Mouse (Mus musculus): ENCODE results near the gene Gm26602. TPM values are rescaled to one million over a fixed set of nuclear protein-coding genes. Genes with fewer than 3 reads are reported as not detected.
A peak's percentile ranks its signal among the peaks of the same experiment; 100 is the strongest.

Gene Gm26602
- polyA plus RNA-seq, 1 experiment = not detected

- Histone ChIP-seq H3K4me1 (peaks cover 79% of the 10 kb centered on the region), H3K27me3 (replicated peaks) (no peaks in the 10 kb centered on the region), H3K4me3 (replicated peaks) (no peak overlapping the region), H3K9me3 (no peaks in the 10 kb centered on the region), H3K36me3 (replicated peaks; ENCODE audit: low read length) (peaks cover 86% of the 10 kb centered on the region)
- no peak for TF ChIP-seq FLI1 (IDR thresholded peaks at IDR 0.05; ENCODE audit: low read length)
- no peak for TF ChIP-seq GATA1 (IDR thresholded peaks at IDR 0.05; ENCODE audit: borderline replicate concordance, low read length)
Measured at GRCm38 (mm10) chr10:79897316-79898245, 13.1 kb upstream of the Gm26602 start.

DNA sequence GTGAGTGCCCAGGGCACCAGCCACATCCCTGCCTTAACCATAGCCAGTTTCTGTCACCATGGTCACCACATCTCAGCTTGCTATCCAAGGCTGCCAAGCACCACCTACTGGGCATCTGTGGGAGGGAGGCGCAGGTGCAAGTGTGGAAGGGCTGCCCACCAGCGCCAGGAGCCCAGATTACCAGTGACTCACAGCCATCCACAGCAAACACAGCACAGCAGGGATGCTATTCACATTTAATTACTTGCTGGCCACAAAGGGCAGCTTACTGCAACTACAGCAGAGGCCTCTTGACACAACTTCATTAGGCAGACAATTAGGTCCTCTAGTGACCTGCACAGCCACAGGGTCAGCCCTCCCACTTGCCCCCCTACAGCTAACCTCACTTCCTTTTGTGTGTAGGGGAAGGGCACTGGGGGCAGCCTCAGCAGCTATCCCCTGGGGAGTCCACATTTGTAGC lies 9.7 kb upstream of the Gm26602 start:
- Histone ChIP-seq H3K27me3 (replicated peaks) (no peaks in the 10 kb centered on the region), H3K4me3 (replicated peaks) (no peak overlapping the region), H3K36me3 (replicated peaks; ENCODE audit: low read length) (peaks cover 88% of the 10 kb centered on the region), H3K9me3 (no peaks in the 10 kb centered on the region; the same call in 1 of the 2 replicates), H3K4me1 (peaks cover 57% of the 10 kb centered on the region)
- TF ChIP-seq GATA1 (IDR thresholded peaks at IDR 0.05; ENCODE audit: borderline replicate concordance, low read length) (no peak), FLI1 (IDR thresholded peaks at IDR 0.05; ENCODE audit: low read length) (no peak)

- Histone ChIP-seq H3K36me3 (replicated peaks; ENCODE audit: low read length) (peaks cover 76% of the 10 kb centered on the region), H3K4me1 (peaks cover 47% of the 10 kb centered on the region), H3K9me3 (no peaks in the 10 kb centered on the region; the same call in 1 of the 2 replicates), H3K27me3 (replicated peaks) (no peaks in the 10 kb centered on the region), H3K4me3 (replicated peaks) (no peak overlapping the region)
- TF ChIP-seq GATA1 (IDR thresholded peaks at IDR 0.05; ENCODE audit: borderline replicate concordance, low read length) (no peak), FLI1 (IDR thresholded peaks at IDR 0.05; ENCODE audit: low read length) (no peak)
Measured at GRCm38 (mm10) chr10:79906712-79907111, 3.9 kb upstream of the Gm26602 start.

DNA sequence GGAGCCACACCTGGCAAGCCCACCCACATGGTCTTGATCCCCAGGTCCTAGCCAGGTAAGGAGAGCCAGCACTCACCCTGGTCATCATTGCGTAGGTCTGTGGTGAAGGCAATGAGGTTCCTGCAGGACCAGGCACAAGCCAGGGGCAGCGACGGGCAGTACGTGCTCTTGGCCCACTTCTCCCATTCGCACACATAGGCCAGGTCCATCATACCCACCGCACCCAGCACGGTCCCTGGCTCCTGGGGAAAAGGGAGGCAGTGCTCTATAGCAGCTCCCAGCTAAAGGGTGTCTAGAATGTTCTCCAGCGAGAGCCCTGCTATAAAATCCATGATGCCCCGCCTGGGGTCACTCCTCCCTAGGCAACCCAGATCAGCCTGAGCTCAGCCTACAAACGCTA lies 3.2 kb upstream of the Gm26602 start:
- TF ChIP-seq GATA1 (IDR thresholded peaks at IDR 0.05; ENCODE audit: borderline replicate concordance, low read length) = no peak
- no peak for TF ChIP-seq FLI1 (IDR thresholded peaks at IDR 0.05; ENCODE audit: low read length)
- peaks cover 77% of the 10 kb centered on the region for H3K36me3 ChIP-seq (replicated peaks; ENCODE audit: low read length)
- no peaks in the 10 kb centered on the region; the same call in 1 of the 2 replicates for H3K9me3 ChIP-seq
- H3K4me3 ChIP-seq (replicated peaks) = peak overlapping the region; percentile 71
- no peaks in the 10 kb centered on the region for H3K27me3 ChIP-seq (replicated peaks)
- H3K4me1 ChIP-seq = peaks cover 54% of the 10 kb centered on the region

DNA sequence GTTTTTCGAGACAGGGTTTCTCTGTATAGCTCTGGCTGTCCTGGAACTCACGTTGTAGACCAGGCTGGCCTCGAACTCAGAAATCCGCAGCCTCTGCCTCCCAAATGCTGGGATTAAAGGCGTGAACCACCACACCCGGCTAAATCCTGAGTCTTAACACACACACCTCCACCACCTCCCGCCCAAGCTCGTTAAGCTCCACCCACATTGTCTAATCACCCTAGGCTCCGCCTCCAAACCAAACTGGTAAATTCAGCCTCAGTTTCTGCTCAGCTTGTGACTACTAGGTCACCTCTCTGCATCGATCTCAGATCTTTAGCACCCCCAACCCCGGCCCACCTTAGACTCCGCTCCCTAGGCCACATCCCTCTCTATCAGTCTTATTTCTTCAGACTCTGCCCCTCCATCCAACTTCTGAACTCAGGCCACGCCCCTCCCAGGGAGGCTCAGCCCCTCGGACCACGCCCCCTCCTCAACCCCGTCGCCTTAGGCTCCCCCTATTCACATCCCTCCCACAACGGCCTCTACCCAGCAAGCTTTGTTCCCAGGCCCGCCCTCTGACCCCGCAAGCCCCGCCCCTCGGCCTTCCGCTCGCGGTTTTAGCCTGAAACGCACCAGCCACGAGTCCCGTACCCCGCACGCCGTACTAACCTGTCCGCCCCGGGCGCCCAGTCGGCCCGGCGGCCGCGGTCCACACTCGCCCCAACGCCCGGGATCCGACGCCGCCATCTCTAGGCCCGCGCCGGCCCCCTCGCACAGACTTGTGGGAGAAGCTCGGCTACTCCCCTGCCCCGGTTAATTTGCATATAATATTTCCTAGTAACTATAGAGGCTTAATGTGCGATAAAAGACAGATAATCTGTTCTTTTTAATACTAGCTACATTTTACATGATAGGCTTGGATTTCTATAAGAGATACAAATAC lies 2.2 kb upstream of the Gm26602 start, which contains the start of gene Med16:
Gene Med16, minus strand, starts transcription at position 757 of the 925 bp plus-strand sequence.
- no peak for TF ChIP-seq GATA1 (IDR thresholded peaks at IDR 0.05; ENCODE audit: borderline replicate concordance, low read length)
- H3K9me3 ChIP-seq = no peaks in the 10 kb centered on the region; the same call in 1 of the 2 replicates
- H3K27me3 ChIP-seq (replicated peaks) = no peaks in the 10 kb centered on the region
- peaks cover 58% of the 10 kb centered on the region for H3K4me1 ChIP-seq
- peaks cover 77% of the 10 kb centered on the region for H3K36me3 ChIP-seq (replicated peaks; ENCODE audit: low read length)
- H3K4me3 ChIP-seq (replicated peaks) = peak within 1 kb of the TSS; percentile 94

DNA sequence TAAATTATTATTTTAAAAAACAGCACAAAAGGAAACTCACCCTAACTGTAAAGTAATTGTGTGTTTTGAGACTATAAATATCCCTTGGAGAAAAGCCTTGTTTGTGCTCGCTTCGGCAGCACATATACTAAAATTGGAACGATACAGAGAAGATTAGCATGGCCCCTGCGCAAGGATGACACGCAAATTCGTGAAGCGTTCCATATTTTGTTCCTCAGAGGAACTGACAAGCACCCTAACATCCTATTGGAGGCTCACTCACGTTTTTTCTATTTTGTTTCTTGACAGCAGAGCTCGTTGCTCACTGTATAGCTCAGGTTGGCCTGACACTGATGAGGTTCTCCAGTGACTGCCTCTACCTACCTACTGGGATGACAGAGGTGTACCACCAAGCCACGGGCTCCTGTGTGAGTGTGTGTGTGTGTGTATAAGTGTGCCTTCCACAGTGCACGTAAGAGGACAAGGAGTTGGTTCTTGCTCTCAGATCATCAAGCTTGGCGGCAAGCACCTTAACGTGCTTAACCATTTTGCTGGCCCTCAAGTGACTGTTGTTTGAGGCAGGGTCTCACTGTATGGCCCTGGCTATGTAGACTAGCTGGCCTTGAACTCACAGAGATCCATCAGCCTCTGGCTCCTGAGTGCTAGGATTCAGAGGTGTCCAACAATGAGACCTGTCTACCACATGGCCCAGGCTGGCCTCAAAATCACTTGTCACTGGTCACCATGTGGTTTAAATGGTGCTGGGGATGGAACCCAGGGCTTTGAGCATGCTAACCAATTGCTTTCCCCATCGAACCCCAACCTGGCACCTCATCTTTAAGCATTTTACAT lies 1.3 kb upstream of the Gm26602 start:
- H3K27me3 ChIP-seq (replicated peaks) = no peaks in the 10 kb centered on the region
- peaks cover 67% of the 10 kb centered on the region for H3K4me1 ChIP-seq
- H3K4me3 ChIP-seq (replicated peaks) = peak overlapping the region; percentile 94
- TF ChIP-seq GATA1 (IDR thresholded peaks at IDR 0.05; ENCODE audit: borderline replicate concordance, low read length) (no peak), FLI1 (IDR thresholded peaks at IDR 0.05; ENCODE audit: low read length) (no peak)
- H3K9me3 ChIP-seq = no peaks in the 10 kb centered on the region; the same call in 1 of the 2 replicates
- H3K36me3 ChIP-seq (replicated peaks; ENCODE audit: low read length) = peaks cover 79% of the 10 kb centered on the region

GRCm38 (mm10) chr10:79912412-79912811 lies 1.8 kb downstream of the Gm26602 start:
- Histone ChIP-seq H3K36me3 (replicated peaks; ENCODE audit: low read length) (peaks cover 55% of the 10 kb centered on the region), H3K4me1 (peaks cover 78% of the 10 kb centered on the region), H3K27me3 (replicated peaks) (no peaks in the 10 kb centered on the region), H3K4me3 (replicated peaks) (peak overlapping the region; percentile 56), H3K9me3 (no peaks in the 10 kb centered on the region)
- TF ChIP-seq FLI1 (IDR thresholded peaks at IDR 0.05; ENCODE audit: low read length) = no peak
- TF ChIP-seq GATA1 (IDR thresholded peaks at IDR 0.05; ENCODE audit: borderline replicate concordance, low read length) = no peak

DNA sequence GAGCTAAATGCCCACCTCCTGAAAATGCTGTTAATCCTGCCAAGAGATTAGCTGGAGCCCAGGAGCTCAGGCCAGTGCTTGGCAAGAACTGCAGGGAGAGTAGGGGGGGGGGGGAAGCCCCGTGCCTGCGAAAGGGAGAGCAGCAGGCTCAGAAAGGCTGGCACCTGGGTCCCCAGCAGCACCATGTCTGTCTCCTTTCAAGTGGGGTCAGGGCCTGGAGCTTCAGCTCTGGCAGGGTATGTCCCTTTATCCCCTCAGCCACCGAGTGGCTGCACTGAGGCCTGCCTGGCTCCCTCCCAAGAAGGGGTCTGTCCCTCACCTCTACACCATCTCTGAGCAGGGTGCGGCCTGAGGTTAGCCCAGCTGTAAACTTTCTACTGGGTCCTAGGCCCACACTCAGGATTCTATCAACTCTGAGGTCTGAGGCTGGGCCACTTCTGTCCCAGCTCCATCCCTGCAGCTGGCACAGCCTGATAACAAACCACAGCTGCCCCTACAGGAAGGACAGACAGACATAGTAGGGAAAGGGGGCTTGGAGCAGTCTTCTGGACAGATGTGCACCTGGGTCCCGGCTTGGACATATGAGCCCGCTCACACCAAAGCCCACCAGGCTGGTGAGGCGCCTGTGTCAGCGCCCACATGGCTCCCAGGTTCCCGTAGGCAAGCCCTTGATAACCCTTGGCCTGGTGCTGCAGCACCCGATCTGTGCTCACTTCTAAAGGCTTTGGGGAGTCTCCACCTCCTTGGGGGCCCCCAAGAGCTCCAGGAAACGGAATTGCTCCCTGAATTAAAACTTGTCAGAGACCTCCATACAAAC lies 3.7 kb downstream of the Gm26602 start:
- no peaks in the 10 kb centered on the region for H3K9me3 ChIP-seq
- H3K4me1 ChIP-seq = peaks cover 91% of the 10 kb centered on the region
- TF ChIP-seq FLI1 (IDR thresholded peaks at IDR 0.05; ENCODE audit: low read length) (no peak), GATA1 (IDR thresholded peaks at IDR 0.05; ENCODE audit: borderline replicate concordance, low read length) (peak; percentile 75; the same call in 1 of the 3 replicates)
- peaks cover 52% of the 10 kb centered on the region for H3K36me3 ChIP-seq (replicated peaks; ENCODE audit: low read length)
- H3K4me3 ChIP-seq (replicated peaks) = peak overlapping the region; percentile 98
- no peaks in the 10 kb centered on the region for H3K27me3 ChIP-seq (replicated peaks)

Data from megakaryocyte, embryonic 14.5 days (primary cell).